Mouse (Mus musculus) right cerebral cortex, postnatal 4 days (tissue): ENCODE measurements around the gene Tub.

ENCODE experiments used
- DNase-seq: peaks from one replicate; pipeline ENCODE4 v3.0.0-alpha.2; 2022

Tub gene

DNA sequence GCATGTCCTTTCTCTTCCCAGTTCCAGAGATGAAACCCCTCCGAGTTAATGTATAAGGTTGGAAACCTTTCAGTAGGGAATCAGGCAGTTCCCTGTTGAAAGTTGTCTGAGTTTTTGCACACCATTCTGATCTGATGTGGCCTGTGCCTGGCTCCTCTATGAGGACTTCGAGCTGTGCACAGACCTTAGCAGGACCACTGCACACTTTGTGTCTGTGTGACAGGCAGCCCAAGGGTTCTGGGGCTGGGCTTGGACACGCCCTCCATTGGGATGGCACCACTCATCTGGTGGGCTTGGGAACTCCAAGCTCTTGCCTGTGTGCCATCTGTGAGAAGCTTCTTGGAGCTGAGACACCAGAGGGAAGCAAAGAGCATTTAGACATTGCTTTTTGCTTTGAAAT, 81.2 kb downstream of the Tub start:
- no peak for DNase-seq

DNA sequence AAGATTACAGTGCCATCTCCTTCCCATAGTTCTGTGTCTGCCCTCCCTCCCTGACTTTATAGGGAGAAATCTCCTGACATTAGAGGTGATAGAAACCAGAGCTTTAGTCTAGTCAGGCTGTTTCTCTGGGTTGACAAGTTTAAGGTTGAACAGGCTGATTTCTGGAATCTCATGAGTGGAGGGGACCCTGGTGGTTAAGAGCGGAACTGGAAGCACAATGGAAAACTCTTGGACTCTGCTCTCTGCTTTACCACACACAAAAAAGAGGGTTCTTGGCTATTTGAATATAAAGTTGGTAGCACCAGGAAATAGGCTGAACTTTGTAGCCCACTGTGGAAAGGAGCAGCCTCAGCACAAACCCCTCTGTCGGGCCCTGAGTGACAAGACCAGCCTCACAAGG, 81.9 kb downstream of the Tub start:
- no peak for DNase-seq

DNA sequence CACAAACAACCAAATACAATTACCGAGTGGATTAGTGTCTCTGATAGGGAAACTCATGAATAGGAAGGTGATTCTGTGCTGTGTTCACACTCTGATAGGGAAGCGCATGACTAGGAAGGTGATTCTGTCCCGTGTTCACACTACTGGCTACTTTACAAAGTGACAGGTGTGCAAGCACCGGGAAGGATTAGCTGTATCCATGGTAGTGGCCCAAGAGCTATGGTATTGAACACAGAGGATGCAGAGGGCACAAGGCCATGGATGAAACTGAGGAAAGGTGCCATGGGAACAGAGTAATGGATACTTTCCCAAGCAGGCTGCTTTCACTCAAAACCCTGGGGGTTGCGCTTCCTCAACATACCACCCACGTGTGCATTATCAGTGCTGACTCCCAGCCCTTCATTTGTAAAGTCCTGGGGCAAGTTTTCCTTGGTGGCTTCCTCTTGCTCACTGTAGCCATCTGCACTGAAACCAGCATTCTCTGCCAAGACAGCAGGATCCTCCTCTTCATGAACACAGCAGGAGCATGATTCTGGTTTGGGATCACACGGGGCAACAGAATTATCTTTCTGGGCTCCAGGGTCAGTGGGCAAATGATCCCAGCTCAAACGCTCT, 88.1 kb downstream of the Tub start:
- no peak for DNase-seq

DNA sequence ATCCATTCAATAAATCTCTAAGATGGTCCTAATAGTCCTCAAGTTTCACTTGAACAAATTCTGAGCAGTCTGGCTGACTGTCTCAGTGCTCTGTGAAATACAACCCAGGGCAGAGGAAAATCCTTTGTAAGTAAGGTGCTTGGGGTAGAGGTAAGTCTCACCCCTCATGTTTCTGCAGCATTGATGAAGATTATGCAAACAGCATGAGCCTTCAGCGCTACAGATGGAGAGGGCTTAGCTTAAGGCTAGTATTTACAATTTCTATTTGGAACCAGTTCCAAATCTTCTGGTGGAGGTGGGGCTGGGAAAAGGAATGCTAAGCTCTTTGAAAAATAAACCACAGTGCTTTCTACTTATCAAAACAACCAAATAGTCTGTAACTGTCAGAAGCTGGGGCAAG, 88.8 kb downstream of the Tub start:
- no peak for DNase-seq

DNA sequence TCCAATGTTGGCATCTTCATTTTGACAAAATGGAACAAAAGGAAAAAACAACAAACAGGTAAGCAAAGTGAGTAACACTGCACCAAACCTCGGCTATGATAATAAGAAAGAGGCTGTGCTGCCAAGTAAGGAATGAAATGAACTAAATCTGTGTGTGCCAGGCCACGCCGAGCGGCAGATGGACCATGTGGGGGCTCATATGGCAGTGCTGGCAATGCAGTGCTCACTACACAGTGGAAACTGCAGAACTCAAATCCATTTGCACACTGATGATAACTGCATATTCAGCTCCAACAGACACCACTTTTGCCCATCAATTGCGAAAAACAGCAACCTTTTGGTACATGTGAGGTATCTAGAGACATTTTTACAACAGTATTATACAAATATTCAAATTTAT, 89.3 kb downstream of the Tub start:
- DNase-seq = peak; percentile 64

DNA sequence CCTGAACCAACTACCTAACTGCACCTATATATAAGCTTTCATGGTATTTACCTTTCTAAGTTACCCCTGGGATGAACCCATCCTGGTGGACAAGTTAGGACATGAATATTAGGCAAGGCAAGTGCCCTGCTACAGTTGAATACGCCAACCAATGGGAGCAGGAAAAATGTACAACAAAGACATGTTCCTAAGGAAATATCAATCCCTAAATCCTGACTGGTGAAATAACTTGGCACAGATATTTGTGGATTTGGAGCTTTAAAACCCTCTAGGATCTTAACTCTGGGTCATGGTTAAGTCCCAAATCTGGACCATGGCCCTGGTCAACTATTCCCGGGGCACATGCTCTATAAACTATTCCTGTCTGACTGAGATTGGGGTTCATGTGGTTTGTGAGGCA, 95.7 kb downstream of the Tub start:
- DNase-seq = no peak

DNA sequence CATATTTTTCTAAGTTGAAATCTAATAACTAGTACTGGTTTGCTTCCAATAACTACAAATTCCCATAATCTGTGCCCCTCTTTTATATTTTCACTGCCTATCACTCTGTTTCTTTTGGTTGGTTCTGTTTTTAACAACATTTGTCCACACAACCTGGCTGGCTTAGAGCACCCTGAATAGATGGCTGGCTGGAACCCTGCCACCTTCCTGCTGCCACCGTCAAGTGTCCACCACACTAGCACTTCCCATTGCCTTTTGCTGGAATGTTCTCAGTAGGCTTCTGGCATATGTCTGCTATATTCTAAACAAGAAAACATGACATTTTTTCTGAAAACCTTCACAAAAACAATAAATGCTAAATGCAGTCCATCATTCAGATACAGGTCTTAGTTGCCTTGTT, 100.7 kb downstream of the Tub start:
- DNase-seq = no peak

DNA sequence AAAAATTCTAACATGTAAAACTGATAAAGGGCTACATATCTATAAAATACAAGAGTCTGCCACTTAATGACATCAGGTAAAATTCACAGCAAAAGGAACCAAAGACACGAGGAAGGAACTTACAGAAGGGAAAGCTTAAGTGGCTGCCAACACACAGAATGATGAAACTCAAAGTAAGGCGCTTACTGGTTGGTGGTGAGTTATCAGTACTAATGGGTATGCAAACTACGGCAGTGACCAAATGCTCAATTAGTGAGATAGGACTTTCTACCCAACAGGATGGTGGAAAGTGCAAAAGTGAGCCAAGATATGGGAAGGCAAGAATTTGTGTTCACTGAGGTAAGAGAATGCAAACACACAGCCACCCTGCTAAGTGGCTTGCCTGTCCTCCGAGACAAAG, 109.4 kb downstream of the Tub start:
- no peak for DNase-seq

DNA sequence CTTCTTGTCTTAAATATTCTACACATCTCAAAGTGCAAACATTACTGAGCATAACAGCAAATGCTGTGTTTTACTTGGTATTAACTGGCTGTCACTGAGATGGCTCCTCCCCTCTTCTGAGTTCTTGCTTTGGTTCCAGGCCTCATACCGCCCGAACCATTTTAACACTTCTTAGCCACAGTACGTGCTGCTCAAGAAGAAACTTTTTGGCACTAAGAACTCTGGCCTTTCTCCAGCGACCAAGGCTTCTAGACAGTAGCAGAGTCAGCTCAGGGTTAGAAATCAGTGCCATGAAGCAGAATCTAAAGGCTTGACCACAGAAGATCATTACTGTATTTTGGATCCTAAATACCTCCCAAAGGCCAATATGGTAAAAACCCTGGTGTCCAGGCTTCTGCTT, 119.5 kb downstream of the Tub start:
- DNase-seq = no peak

DNA sequence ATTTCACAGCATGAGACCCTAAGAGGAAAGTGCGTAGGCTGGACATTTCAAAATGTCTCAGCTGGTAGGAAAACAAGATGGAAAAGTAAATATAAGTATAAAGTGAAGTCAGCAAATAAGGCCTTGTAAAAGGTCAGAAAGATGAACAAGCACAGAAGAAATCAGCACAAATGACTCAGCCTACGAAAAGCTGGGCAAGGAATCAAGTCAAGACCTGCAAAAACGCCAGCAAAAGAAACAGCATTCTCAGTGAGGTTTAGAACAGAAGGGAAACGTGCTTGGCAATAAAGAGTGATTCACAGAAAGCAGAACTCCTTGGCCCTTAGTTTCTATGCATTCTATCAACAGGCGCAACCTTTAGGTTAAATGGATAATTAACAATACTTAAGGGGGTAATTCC, 122.2 kb downstream of the Tub start:
- no peak for DNase-seq

DNA sequence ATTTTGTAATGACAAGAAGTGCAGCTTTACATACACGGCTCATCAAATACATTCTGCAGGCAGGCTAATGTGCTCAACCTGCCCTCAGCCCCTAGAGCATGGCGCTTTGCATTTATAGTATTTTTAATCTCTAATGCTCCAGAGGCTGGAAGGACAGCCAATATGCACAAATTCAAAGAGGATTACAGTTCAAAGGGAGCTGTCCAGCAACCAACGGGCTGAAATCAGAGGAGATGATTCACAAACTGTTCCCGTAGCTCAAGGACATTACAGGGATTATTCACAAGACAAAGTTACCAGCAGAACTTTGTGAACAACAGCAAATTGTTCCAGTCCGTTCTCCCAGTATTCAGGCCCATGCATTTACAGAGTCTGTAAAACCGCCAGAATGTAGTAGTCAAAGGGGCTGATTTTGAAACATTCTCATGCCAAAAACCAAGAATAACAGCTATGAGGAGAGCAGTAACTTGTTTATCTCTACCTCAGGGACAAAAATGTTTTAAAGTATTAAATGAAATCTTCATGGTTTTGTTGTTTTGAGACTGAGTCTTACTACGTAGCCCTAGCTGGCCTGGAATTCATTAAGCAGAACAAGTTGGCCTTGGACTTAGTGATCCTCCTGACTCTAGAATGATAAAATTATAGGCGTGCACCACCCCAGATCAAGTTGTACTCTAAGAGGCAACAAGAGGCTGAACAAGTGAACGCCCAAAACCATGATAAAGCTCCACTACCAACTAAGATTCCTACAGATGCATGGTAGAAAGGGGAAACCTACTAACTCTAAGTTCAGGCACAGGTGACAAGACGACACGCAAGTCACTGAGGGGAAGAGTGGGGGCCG, 132.4 kb downstream of the Tub start:
- DNase-seq = no peak

DNA sequence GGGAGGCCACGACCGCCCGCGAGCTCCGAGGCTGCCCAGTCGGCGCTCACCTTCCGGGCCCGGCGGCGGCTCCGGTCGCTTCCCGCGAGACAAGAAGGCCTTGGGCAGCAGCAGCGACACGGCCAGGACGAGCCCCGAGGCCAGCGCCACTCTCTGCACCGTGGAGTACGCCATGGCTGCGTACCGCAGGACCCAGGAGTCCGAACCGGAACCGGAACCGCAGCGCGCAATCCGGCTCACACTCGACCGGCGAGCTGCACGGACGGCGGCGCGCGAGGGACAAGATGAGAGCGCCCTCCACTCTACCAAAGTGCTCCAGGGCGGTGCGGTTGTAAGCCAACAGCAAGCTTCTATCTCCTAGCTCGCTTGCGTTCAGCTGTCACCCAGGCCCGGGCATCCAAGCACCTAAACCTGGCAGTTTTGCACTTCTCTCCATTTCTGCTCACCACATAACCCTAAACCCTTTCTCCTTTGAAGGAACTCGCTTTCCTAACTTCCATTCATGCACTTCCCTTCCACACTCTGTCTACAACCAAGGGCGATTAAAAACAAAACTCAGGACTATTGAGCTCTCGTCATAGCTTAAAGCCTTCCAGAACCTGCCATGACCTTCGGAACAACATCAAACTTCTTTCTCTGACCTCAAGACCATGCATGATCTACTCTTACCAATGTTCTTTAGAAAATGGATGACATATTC, 133.1 kb downstream of the Tub start, which contains the start of gene Ric3:
Ric3 (minus strand) TSS at position 219 of the 700 bp plus-strand sequence.
- DNase-seq = peak; percentile 84

DNA sequence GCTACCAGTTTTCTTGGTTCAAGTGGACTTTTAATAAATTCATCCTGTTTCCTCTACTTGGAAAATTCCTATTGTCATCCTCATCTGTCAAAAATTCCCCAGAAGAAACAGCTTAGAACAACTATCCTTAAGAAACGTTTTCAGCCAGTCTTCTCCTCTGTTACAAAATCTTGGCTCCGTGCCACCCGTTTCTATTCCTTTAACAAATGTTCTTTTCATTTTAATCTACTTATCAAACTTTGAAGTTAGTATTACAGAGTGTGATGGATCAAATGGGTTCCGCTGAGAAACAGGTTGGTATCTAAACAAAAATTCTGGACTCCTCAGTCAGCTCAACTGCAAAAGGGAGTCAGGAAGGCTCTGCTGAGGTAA, 133.7 kb downstream of the Tub start:
- peak; percentile 42 for DNase-seq
